Mouse (Mus musculus) frontal cortex, postnatal 14 days (tissue): ENCODE results near the gene Ptprd.
"Not testable (repeated sequence)": the region's sequence is repeated elsewhere in the genome, so short reads cannot be mapped to it uniquely, and the experiment has no call there.

Experiments used
- DNase-seq, 2 experiments: peaks; one replicate each; pipeline ENCODE4 v3.0.0; 2022; ENCODE audit warnings: low spot score in 2 of 2

The Ptprd gene

DNA sequence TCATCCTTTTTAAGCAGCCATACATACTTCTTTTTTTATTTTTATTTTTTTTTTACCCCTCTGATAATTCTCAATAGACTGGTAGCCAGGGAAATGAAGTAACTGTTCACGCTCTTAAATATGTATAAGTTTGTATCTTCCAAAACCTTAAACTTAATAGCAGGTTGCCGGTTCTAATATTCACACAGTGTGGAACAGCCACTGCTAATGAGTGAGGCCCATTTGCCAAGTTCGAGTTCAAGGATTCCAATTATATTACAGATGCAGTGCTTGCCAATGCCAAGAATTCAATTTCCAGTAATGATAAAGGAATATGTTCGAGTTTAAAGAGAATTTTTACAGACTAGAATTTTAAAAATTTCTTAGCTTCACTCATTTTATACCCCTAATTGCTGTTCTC lies 322.3 kb downstream of the Ptprd start:
- no peak for DNase-seq

DNA sequence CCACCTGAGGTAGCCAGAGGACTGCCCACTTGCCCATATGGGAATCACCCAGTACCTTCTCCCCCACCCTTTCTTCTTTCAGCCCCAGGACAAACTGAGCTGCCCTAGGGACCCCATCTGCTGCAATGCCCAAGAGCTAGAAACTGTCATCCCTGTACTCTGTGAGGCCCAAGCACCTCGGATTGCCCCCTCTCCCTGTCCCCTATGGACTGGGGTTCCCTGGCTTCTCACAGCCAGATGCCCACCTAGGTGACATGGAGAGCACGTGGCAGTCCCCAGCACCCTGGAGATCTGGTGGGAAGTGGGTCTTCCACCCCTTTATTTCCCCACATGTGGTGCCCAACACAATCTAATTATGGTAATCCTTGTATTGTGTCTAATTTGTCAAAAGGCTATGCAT lies 331.5 kb downstream of the Ptprd start:
- no peak for DNase-seq

DNA sequence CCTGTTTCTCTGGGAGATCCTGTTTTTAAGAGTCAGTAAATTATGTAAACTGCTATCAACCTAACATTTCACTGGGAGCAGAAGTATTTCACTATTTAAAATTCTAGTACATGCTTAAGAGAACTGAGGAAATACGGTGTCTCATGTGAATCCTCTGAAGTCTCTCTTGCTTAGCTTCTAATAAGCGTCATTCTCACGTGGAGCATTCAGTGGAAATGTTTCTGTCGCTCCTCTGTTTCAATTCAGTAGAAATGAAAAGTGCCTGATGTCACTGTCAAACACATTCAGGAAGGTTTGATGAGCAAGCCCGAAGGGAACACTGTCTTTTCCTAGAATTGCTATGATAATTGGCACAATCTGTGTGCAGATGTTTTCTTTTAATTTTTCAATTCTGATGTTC lies 350.5 kb downstream of the Ptprd start:
- DNase-seq: no peak

DNA sequence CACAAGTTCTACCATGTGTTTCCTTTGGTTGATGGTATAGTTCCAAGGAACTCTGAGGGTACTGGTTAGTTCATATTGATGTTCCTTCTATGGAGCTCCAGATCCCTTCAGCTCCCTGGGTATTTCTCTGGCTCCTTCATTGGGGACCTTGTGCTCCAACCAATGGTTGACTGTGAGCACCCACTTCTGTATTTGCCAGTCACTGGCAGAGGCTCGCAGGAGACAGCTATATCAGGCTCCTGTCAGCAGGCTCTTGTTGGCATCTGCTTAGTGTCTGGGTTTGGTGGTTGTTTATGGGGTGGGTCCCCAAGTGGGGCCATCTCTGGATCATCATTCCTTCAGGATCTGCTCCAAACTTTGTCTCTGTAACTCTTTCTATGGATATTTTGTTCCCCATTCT lies 414.4 kb downstream of the Ptprd start:
- DNase-seq: not testable (repeated sequence)

DNA sequence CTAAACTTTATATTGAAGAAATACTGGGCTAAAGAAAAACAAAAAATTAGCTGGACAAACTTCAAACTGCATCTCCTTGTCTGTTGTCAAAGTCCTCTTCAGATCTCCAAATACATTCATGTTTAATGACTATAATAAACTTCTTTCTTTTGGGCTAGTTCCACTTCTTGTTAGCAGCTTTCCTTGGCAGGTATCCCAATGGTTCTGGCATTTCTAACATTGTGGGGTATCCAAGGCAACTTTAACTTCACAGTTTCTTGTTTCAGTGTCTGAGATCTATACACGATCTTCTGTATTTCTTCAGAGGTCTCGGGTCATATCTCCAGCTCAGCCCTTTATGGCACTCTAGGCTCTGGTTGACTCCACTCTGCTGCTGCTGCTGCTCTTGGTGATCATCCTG lies 434.5 kb downstream of the Ptprd start:
- DNase-seq: no peak

DNA sequence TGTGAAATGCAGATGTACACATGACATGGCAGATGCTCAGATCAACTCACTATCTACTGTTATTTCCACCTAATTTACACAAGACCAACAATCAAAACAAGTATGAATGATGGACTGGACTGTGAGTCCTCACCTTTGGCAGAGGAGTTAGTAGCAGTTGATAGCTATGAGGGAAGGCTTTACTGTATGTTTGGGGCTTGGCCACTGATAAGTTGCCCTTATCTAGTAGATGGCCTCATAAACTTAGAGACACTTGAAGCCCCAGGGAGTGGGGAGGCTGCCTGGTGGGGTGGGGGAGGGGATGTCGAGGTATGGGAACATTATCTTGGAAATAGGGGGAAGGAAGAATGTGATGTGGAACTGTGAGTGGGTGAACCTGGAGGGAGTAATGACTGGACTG lies 448.0 kb downstream of the Ptprd start:
- DNase-seq: no peak

DNA sequence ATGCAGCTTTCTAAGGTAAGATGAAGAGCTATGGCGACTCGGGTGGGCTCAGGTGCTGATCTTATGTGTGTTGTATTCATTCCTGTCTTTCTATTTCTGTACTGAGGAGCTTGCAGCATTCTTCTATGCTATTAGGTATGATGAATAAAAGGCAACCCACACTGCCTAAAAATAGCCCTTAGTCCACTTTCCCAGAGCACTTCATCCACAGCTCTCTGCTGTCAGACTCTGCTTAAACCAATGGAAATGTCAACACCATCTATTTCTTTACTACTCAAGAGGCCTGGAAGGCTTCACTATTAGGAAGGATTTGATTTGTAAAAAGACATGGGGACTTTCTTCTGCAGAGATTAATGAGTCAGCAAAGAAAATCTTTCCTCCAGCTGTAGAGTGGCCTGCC lies 468.4 kb downstream of the Ptprd start:
- no peak for DNase-seq

DNA sequence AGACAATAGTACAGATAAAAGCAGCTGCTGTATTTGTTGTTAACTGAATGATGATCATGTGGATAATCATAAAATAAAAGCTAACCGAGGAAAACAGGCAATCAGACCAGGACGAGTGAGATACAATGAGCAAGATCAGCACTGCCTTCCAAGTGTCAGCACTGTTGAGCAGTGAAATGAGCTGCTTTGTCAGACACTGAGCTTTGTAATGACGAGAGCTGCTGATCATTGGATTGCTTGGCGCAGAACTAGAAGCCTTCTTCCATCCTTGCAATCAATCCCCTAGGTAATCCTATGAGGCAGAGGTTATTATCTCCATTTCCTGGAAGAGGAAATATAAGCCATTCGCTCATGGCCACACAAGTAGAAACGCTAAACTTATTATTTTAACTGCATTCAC lies 489.9 kb downstream of the Ptprd start:
- no peak for DNase-seq

DNA sequence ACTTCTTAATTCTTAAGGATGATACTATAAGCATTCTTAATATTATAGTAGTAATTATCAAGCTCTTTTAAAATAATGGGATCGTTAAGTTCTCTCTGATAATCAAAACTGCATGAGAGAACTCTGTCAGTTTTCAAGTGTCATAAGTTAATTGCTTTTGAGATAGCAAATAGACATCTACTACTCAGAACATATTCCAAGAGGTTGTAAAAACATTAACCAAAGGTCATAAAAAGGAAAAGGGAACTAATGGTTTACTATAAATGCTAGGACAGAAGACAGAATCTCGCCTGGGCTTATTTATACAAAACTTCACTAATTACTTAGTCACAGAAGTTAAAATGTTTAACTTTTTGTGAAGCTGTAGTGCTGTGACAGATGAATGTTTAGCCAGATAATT lies 494.0 kb downstream of the Ptprd start:
- no peak for DNase-seq

DNA sequence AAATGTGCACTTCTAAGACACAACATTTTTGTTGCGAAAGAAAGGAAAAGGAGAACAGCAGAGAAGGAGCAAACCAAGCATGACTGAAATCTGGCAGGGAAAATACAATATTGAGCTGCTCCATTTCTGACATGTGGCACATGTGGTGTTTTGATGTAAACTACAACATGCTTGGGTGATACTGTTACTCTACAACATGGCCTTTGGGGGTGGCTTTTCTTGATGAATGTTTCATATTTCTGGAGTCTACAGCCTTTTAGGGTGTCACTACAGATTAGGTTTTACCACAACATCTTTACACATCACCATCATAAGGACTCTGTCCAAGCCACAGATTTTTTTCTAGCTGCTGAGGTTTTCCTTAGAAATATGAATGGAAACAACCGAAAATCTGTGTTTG lies 501.5 kb downstream of the Ptprd start:
- DNase-seq: no peak

DNA sequence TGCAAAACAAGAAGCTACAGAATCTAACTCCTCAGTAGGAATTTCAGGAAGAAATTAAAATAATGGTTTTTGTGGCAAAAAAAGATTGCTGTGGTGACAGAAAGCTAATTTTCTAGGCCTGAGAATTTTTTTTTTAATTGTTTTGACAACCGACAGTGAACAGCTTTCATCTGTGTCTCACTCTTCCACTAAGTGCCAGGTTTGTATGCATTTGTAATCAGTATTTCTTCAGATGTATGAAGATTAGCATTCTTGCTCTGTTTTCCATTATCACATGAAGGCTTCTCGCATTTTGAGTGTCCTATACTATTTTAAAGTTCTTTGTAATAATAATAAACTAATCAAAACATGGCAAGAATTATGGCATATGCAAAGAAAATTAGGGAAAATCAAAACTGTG lies 513.5 kb downstream of the Ptprd start:
- no peak for DNase-seq

DNA sequence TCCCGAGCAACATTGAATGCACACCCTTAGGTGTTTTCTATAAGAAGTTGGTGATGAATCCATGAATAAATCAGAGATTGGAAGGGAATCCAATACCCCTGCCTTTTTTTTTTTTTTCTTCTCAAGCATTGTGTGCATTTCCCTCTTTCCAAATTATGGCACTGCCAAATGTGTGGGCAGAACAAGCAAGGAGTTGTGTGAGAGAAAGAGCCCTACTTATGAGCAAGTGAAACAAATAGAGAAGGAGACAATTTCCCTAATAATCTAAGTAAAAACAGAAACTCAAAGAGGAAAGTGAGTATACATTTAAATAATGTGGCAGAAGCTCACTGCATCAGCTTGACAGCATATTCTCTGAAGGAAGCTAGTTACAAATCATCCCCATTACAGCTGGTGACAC lies 536.0 kb downstream of the Ptprd start:
- no peak for DNase-seq

DNA sequence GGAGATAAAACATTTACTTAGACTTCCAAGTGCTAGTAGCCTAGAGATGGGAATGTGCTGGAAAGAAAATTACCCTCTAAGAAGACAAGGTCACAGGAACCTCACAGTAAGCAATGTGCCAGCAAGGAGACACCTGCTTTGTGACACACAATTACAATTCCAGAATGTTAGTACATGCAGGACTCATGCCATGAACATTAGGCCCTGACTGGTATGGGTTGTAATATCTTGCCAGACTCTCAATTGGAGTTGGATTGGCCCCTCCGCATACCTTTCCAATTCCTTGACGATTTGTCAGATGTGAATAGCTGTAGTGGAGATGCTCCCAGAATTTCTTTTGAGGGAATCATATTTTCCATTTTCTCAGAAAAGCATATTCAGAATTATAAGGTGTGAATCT lies 547.0 kb downstream of the Ptprd start:
- DNase-seq: no peak

DNA sequence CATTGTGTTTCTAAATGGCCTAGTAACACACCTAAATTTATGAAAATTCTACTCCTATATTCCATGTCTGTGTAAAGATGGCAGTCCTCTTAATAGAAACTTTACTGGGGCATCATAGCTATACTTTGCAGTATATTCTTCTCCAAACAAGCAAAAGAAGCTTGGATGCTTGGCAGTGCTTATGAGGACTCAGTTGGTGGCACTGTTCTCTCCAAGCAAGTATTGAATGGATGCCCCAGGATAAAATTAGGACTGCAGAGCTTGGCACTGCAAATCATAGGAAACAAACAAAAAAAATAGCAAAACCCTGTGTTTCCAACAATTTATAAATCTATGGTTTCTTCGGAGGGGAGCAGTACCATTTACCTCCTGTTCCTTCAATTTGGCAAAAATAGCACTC lies 549.5 kb downstream of the Ptprd start:
- no peak for DNase-seq

DNA sequence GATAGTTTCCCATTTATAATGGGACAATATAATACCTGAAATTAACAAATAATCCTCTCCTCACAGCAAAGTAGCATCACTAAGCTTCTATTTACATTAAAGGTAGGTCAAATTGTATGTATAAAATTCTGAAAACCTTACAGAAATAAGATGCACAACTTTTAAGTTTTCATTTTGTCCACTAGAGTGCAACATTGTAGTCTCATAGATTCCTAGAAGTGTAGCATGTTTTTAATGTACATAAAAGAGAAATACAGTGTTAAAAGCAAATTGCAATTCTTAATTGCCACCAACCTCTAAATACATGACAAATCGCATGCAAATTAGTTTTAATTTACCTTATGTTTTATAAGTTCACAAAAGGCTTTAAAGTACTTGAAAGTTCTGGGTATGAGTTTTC lies 556.1 kb downstream of the Ptprd start:
- no peak for DNase-seq

DNA sequence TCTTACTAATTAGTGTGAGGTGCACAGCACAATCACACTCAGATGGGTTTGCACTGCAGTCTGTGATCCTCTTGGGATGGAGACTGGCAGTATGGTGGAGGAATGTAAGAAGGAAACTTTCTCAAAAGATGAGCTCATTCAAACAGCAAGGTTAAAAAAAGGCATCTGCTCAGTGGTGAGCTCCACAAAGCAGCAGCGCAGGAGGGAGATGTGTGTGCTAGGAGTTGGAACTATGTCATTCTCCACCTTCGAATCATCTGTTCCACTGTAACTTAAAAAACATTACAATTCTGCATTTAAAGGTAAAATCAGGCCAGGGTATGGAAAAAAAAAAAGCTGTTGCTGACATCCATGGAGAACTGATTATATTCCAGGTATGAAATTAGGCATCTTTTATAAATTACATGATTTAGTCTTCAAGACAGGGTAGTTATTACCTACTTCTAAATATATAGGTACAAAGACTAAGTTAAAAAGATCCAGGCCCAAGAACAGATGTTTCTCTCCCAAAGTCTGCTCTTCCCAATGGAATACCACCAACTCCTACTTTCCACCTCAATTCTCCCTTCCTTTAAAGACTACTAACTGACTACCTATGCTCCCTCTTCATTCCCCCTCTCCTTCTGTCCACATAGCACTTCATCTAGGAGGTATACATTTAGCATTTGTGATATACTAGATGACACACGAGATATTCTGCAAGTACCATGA lies 562.0 kb downstream of the Ptprd start:
- peak in 1 of 2 experiments; percentile 23 for DNase-seq

DNA sequence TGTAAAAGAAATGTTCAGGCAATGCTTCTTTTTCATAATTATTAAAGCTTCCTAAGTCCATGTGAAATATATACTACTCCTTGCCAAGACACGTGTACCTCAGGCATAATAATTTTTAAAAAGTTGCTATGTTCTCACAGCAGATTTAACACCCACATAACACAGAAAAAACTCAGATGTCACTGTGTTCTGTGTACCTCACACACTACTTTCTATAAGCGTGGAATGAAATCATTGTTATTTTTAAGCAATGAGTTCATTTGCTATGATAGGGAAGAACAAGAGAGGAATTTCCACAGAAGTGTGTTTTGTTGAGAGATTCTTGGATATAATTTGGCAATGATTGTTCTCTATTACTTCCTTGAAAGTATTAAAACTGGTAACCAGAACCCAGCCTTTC lies 562.9 kb downstream of the Ptprd start:
- no peak for DNase-seq

DNA sequence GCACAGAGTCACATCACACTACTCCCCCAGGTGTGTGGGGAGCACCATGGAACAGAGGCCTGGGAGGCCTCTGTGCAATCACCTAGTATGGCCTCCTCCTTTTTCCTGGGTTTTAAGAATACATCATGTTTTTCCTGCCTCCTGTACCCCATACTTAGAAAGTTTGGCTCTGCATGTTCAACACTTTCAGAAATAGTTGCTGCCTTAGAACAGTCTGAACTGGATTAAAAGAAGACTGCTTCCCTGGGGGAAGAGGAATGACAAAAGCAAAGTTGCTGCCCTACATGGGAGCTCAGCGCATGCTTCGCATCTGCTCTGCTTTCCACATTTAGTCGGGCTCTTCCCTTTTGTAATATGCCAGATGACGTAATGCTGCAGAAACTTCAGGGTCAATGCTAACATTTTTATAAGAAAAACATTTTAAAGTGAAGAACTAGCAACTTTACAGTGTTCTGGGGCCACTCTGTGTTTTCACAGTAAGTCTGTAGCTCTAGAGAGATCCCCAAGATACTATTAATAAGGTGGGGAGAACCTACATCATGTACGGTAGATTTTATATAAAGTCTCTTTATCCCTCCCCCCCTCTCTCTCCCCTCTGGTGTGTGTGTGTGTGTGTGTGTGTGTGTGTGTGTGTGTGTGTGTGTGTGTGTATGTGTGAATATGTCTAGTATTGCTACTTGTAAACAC lies 564.2 kb downstream of the Ptprd start:
- peak in 1 of 2 experiments; percentile 32 for DNase-seq

DNA sequence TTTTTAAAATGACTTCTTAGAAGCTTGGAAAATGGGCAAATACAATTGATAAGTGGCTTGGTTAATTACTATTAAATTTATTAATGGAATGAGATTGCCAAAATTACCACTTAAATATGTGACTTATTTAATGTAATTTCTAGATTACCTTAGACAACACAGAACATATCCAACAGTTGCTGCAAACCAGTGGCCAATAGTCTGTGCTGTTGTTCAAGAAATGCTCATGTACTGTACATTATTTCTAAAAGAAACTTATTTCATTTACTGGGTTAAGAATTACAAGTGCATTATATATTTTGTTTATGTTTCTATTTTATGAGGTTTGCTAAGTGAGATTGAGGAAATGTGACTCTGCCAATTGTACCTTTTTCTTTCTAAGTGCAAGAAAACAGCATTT lies 567.3 kb downstream of the Ptprd start:
- DNase-seq: no peak

DNA sequence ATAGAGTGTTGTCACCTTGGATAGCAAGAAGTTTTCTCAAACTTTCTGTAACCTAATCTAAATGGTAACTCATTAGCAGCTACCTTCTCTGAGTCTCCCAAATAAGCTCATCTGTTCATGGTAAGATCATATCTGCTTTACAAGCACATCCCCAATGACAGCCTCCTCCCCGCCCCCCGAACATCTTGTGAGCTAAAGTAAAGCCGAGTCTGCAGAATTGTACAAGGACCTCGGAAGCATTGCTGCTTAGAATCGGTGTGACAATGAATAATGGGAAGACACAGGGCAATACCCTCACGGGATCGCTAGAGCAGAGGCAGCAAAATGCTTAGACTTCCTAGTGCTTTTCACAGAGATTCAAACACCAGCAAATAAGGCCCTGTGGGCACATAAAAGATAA lies 571.7 kb downstream of the Ptprd start:
- DNase-seq: no peak

DNA sequence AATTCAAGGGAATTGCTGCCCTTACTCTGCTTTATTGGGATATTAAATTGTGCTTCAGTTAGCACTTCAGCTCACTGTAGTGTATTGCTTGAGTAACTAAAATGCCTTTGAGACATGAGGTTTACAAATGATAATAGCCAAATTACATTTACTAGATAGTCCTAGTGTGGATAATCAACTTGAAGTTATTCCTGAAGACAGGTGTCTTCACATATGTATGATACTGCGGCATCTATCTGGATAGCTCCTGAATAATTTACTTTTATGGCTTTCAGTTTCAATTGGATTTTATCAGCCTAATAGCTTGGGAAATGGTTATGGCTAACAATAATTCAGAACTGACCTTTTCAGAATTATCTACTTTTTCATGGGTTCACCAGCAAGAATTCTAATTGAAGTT lies 598.6 kb downstream of the Ptprd start:
- DNase-seq: no peak

DNA sequence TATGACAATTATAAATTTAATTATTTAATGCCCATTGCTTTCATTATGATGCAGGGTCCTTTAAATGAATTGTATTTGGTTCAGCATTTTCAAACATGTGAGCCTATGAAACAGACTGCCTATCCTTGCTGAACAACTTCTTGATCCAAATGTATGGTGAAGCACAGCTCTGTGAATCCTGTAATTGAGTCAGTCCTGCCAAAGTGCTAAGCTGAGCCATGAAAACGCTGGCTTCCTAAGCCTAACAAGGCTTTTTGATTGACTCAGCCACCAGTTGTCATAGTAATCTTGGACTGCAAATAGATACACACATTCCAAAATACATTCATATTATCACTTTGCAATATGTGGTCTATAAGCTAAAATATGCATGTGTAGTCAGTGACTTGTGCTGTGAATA lies 625.1 kb downstream of the Ptprd start:
- DNase-seq: peak in 1 of 2 experiments; percentile 14

DNA sequence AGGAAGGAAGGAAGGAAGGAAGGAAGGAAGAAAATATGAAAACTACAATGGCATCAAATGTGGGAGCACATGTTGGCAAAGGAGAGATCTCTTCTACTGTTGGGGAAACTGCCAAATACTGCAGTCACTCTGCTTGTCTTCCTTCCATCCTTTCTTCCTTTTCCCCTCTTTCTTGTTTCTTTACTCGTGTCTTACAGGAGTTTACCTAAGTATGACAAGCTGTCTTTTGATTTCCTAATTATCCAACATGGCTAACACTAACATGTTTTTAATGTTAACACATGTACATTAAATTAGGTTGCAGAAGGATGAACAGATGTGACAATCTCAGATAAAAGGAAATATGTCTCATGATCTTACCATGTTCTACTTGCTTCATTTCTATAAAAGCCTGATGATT lies 625.5 kb downstream of the Ptprd start:
- DNase-seq: no peak
